Mouse (Mus musculus): ENCODE measurements around the gene Myo16.

DNA sequence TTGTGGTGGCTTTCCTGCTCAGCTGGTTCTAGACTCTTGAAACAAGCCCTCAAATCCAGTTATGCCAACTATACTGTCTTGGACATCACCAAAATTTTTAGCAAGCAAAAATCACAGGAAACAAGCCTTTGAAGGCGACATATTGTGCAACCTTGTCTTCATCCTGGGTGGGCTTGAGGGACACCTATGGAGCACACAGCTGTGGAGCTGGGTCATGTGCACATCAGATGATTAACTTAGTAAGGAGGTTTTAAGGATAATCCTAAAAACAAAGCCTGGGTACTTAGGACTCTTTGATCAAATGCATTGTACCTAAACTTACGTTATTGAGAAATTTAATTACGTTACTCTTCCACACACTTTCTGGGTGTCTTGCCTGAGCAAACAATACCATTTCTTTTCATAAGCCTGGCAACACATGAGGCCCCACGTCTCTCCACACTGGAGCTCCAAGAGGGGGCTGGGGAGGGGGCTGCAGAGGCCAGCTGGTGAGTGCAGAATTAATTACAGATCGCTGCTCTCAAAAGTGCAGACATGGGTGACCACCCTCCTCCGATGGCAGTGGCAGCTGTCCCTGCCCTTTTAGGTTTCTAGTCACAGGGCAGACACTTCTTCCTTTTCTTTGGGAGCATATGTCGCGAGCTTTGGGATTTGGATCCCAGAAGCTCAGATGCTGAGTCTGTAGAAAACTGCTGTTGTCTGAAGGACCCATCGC is 19.5 kb downstream of the Myo16 start:
- TF ChIP-seq GABPA (IDR thresholded peaks at IDR 0.05; ENCODE audit: low read depth, low read length) (no peak), MYC (IDR thresholded peaks at IDR 0.05; ENCODE audit: low read depth, low read length) (no peak), MAX (IDR thresholded peaks at IDR 0.05; ENCODE audit: low read length) (no peak), CHD2 (IDR thresholded peaks at IDR 0.05; ENCODE audit: low read length) (no peak)
